ENCODE assay signal across 12 mouse cellular contexts in genomic region chr4:110019145-110019544, GRCm38 (mm10). TPM values are rescaled to one million over a fixed set of nuclear protein-coding genes. Genes with fewer than 3 reads are reported as not detected.
DNase-seq lines count a peak whose midpoint lies in the region; ATAC-seq and TF ChIP-seq lines count a peak whose summit lies in the region.
"Had no signal": no experiment of that assay in that cellular context is flagged by ENCODE, and none has a peak within 500 bp of the region (broad histone marks: within the 10 kb centered on the region; RNA-seq: fewer than 3 reads in every experiment).

No protein-coding gene starts in this region.

- 44% methylated on average over 9 of the region's 9 CpGs for WGBS in limb, embryonic 11.5 days
- WGBS in limb, embryonic 10.5 days = 48% methylated on average over 9 of the region's 9 CpGs
- 47% methylated on average over 9 of the region's 9 CpGs for WGBS in embryonic facial prominence, embryonic 10.5 days

- intact Hi-C loops in left cerebral cortex, postnatal 10 days (cut with DNase I) = no loop called here

- 0 out of 2 replicates have a peak, but pooled peaks cover 4% of the 10 kb centered on the region for H3K27me3 ChIP-seq in limb, embryonic 11.5 days (ENCODE audit: control insufficient read depth, insufficient read depth, low read length)
- H3K27me3 ChIP-seq in limb, embryonic 10.5 days (ENCODE audit: low read depth, poor library complexity, severe bottlenecking) = peaks cover 42% of the 10 kb centered on the region
- peaks cover 27% of the 10 kb centered on the region for H3K27me3 ChIP-seq in E14TG2a.4 (ENCODE audit: insufficient read depth, low read length)
- H3K27me3 ChIP-seq in embryonic facial prominence, embryonic 10.5 days (replicated peaks; ENCODE audit: low read depth, poor library complexity, severe bottlenecking) = peaks cover 53% of the 10 kb centered on the region

- H3K4me1 ChIP-seq in limb, embryonic 11.5 days (ENCODE audit: control insufficient read depth, insufficient read depth, low read length) = no peaks in the 10 kb centered on the region
- H3K4me1 ChIP-seq in limb, embryonic 10.5 days = peaks cover 11% of the 10 kb centered on the region
- peaks cover 21% of the 10 kb centered on the region for H3K4me1 ChIP-seq in E14TG2a.4 (replicated peaks; ENCODE audit: low read depth, low read length)
- H3K4me1 ChIP-seq in embryonic facial prominence, embryonic 10.5 days = peaks cover 16% of the 10 kb centered on the region
- H3K4me1 ChIP-seq: embryonic facial prominence, embryonic 15.5 days had no signal

- DNase-seq in CD4-positive, CD25-positive, alpha-beta regulatory T cell, adult 2 months (ENCODE audit: low read depth, low spot score) = peak; percentile 24
- peak; percentile 44 for DNase-seq in limb, embryonic 11.5 days (ENCODE audit: low spot score)
- no peak for DNase-seq in limb, embryonic 10.5 days (ENCODE audit: low spot score)
- peak; percentile 29 for DNase-seq in embryonic facial prominence, embryonic 10.5 days (ENCODE audit: low spot score)
- DNase-seq in right cerebral cortex, postnatal 36 days (ENCODE audit: low spot score in 2 of 2) = no peak
- no peak for DNase-seq in left cerebral cortex, postnatal 10 days (ENCODE audit: extremely low spot score in 1 of 2, low spot score in 2 of 2)
- DNase-seq: gastrocnemius, postnatal 36 days had no signal

- peak; percentile 99 for TF ChIP-seq CTCF in E14TG2a.4 (conservative IDR thresholded peaks at IDR 0.05; ENCODE audit: low read length)

- H3K4me2 ChIP-seq in limb, embryonic 11.5 days (ENCODE audit: low read depth, severe bottlenecking) = no peak overlapping the region
- H3K4me2 ChIP-seq: embryonic facial prominence, embryonic 15.5 days had no signal

- no peaks in the 10 kb centered on the region for H3K36me3 ChIP-seq in limb, embryonic 11.5 days (ENCODE audit: control insufficient read depth, insufficient read depth, low read length)
- no peaks in the 10 kb centered on the region for H3K36me3 ChIP-seq in limb, embryonic 10.5 days
- no peaks in the 10 kb centered on the region for H3K36me3 ChIP-seq in E14TG2a.4 (ENCODE audit: insufficient read depth, low read length)
- H3K36me3 ChIP-seq in embryonic facial prominence, embryonic 10.5 days (replicated peaks) = no peaks in the 10 kb centered on the region
- H3K36me3 ChIP-seq: embryonic facial prominence, embryonic 15.5 days had no signal

- no peaks in the 10 kb centered on the region for H3K9me3 ChIP-seq in limb, embryonic 11.5 days (ENCODE audit: control insufficient read depth, low read length)
- H3K9me3 ChIP-seq in limb, embryonic 10.5 days (replicated peaks) = no peaks in the 10 kb centered on the region
- 0 out of 2 replicates have a peak, but pooled peaks cover 4% of the 10 kb centered on the region for H3K9me3 ChIP-seq in E14TG2a.4 (ENCODE audit: low read length)
- no peaks in the 10 kb centered on the region for H3K9me3 ChIP-seq in embryonic facial prominence, embryonic 10.5 days
- H3K9me3 ChIP-seq: embryonic facial prominence, embryonic 15.5 days; megakaryocyte, embryonic 14.5 days had no signal

- H3K9ac ChIP-seq in limb, embryonic 11.5 days (ENCODE audit: low read length) = no peak overlapping the region
- H3K9ac ChIP-seq: embryonic facial prominence, embryonic 15.5 days had no signal

- no peak overlapping the region for H3K4me3 ChIP-seq in limb, embryonic 11.5 days (ENCODE audit: low read depth, low read length)
- H3K4me3 ChIP-seq in limb, embryonic 10.5 days = no peak overlapping the region
- H3K4me3 ChIP-seq in E14TG2a.4 (replicated peaks; ENCODE audit: low read length) = no peak overlapping the region
- H3K4me3 ChIP-seq in embryonic facial prominence, embryonic 10.5 days = no peak overlapping the region
- H3K4me3 ChIP-seq: embryonic facial prominence, embryonic 15.5 days; megakaryocyte, embryonic 14.5 days had no signal

- no peak overlapping the region for H3K27ac ChIP-seq in limb, embryonic 11.5 days (replicated peaks; ENCODE audit: low read depth, low read length)
- no peak overlapping the region for H3K27ac ChIP-seq in limb, embryonic 10.5 days
- H3K27ac ChIP-seq in embryonic facial prominence, embryonic 10.5 days (replicated peaks) = no peak overlapping the region
- H3K27ac ChIP-seq: embryonic facial prominence, embryonic 15.5 days had no signal

- no peak for ATAC-seq in CD4-positive, CD25-positive, alpha-beta regulatory T cell, adult 4 months
- ATAC-seq in limb, embryonic 11.5 days (ENCODE audit: insufficient number of reproducible peaks, low FRiP score, low TSS enrichment, low read depth) = no peak
- ATAC-seq: inflammation-experienced regulatory T-cells, adult 6 months had no signal

RNA-seq across cellular contexts. Expression of gene Dmrta2, which starts 41.3 kb away (rescaled TPM):
- polyA plus RNA-seq in CD4-positive, CD25-positive, alpha-beta regulatory T cell, adult 4 months (2017; shearing (Covaris generic)) = not detected
- 0.38 and 0.40 TPM in 2 replicates for polyA plus RNA-seq in limb, embryonic 11.5 days (2014; fragmentation: Nextera tagmentation; extraction: Ambion mirVana)
- 0.20 TPM in 2 replicates for polyA plus RNA-seq in limb, embryonic 10.5 days (2016; fragmentation: Nextera tagmentation; extraction: Ambion mirVana)
- 0.75 and 0.87 TPM in 2 replicates for polyA plus RNA-seq in embryonic facial prominence, embryonic 10.5 days (2016; fragmentation: Nextera tagmentation; extraction: Ambion mirVana)
- total RNA-seq in left cerebral cortex, postnatal 10 days (2021) = 1 to 10 TPM; 2.4 to 2.8 TPM
- total RNA-seq: gastrocnemius, postnatal 36 days had no signal
- polyA plus RNA-seq: inflammation-experienced regulatory T-cells, adult 6 months had no signal

Comparison
In these comparisons a context has a peak if more than half of its experiments do, and no peak if none do; other contexts are left out.
1. DNase-seq: peak in CD4-positive, CD25-positive, alpha-beta regulatory T cell, adult 2 months (single experiment), limb, embryonic 11.5 days (single experiment) and embryonic facial prominence, embryonic 10.5 days (single experiment); none in limb, embryonic 10.5 days (single experiment), right cerebral cortex, postnatal 36 days (0 of 2) and left cerebral cortex, postnatal 10 days (0 of 2).